Comparison of ENCODE assay signal across 24 mouse cellular contexts in the genomic region with DNA sequence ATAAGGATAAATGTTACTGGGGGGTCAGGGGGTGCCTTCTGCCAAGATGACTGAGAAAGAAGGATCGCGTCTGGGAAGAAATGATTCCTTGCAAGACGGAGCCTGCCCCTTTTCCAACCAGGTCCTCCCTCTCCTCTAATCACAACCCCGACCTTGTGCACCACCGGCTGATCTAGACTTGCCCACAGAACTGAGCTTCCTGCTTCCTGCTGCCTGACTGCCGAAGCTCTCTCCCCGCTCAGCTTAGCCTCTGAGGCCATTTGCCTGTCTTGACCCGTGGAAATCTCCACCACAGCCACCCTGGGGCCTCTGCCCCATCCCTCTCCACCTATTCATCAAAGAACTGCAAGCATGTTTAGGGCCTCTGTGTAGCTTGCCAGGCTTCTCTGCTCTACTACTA. TPM values are rescaled to one million over a fixed set of nuclear protein-coding genes. Genes with fewer than 3 reads are reported as not detected.
DNase-seq lines count a peak whose midpoint lies in the region; ATAC-seq lines count a peak whose summit lies in the region.
"Had no signal": no experiment of that assay in that cellular context is flagged by ENCODE, and none has a peak within 500 bp of the region (broad histone marks: within the 10 kb centered on the region; RNA-seq: fewer than 3 reads in every experiment).

No protein-coding gene starts in this region.

- H3K4me2 ChIP-seq in forebrain, embryonic 14.5 days (ENCODE audit: low read length), result no peak overlapping the region
- no peak overlapping the region for H3K4me2 ChIP-seq in kidney, embryonic 14.5 days (replicated peaks; ENCODE audit: low read depth, low read length)
- 0 out of 2 replicates have a peak overlapping the region, but pooled peaks have one; percentile 13 for H3K4me2 ChIP-seq in limb, embryonic 11.5 days (ENCODE audit: low read depth, severe bottlenecking)
- H3K4me2 ChIP-seq: hindbrain, embryonic 13.5 days; liver, embryonic 12.5 days; midbrain, embryonic 13.5 days had no signal

- peaks cover 80% of the 10 kb centered on the region for H3K4me1 ChIP-seq in forebrain, embryonic 10.5 days
- H3K4me1 ChIP-seq in forebrain, embryonic 14.5 days (ENCODE audit: control insufficient read depth, insufficient read depth, low read length), result peaks cover 2% of the 10 kb centered on the region; the same call in 1 of the 2 replicates
- H3K4me1 ChIP-seq in kidney, embryonic 14.5 days (ENCODE audit: control insufficient read depth, insufficient read depth, low read length), result peaks cover 52% of the 10 kb centered on the region
- H3K4me1 ChIP-seq in limb, embryonic 11.5 days (ENCODE audit: control insufficient read depth, insufficient read depth, low read length), result peaks cover 67% of the 10 kb centered on the region

- H3K36me3 ChIP-seq in forebrain, embryonic 10.5 days (replicated peaks), result 0 out of 2 replicates have a peak, but pooled peaks cover 2% of the 10 kb centered on the region
- no peaks in the 10 kb centered on the region for H3K36me3 ChIP-seq in forebrain, embryonic 14.5 days (ENCODE audit: control insufficient read depth, insufficient read depth, low read length)
- H3K36me3 ChIP-seq in kidney, embryonic 14.5 days (ENCODE audit: control insufficient read depth, insufficient read depth, low read length), result no peaks in the 10 kb centered on the region
- H3K36me3 ChIP-seq in limb, embryonic 11.5 days (ENCODE audit: control insufficient read depth, insufficient read depth, low read length), result no peaks in the 10 kb centered on the region
- H3K36me3 ChIP-seq: hindbrain, embryonic 13.5 days; liver, embryonic 12.5 days; midbrain, embryonic 13.5 days had no signal

- H3K27me3 ChIP-seq in forebrain, embryonic 10.5 days (ENCODE audit: poor library complexity, severe bottlenecking), result peaks cover 85% of the 10 kb centered on the region
- H3K27me3 ChIP-seq in forebrain, embryonic 14.5 days (replicated peaks; ENCODE audit: control insufficient read depth, insufficient read depth, low read length), result peaks cover 39% of the 10 kb centered on the region
- H3K27me3 ChIP-seq in kidney, embryonic 14.5 days (ENCODE audit: control insufficient read depth, insufficient read depth, low read length), result peaks cover 21% of the 10 kb centered on the region
- H3K27me3 ChIP-seq in limb, embryonic 11.5 days (ENCODE audit: control insufficient read depth, insufficient read depth, low read length), result peaks cover 3% of the 10 kb centered on the region; the same call in 1 of the 2 replicates

- no peak overlapping the region for H3K4me3 ChIP-seq in forebrain, embryonic 10.5 days
- no peak overlapping the region for H3K4me3 ChIP-seq in forebrain, embryonic 14.5 days (ENCODE audit: low read depth, low read length)
- no peak overlapping the region for H3K4me3 ChIP-seq in kidney, embryonic 14.5 days (ENCODE audit: low read length)
- H3K4me3 ChIP-seq in limb, embryonic 11.5 days (ENCODE audit: low read depth, low read length), result no peak overlapping the region
- H3K4me3 ChIP-seq: hindbrain, embryonic 13.5 days; limb, embryonic 12.5 days; liver, embryonic 12.5 days; megakaryocyte, embryonic 14.5 days; midbrain, embryonic 13.5 days had no signal

- ATAC-seq in forebrain, embryonic 14.5 days, result no peak
- no peak for ATAC-seq in kidney, embryonic 14.5 days (ENCODE audit: low FRiP score, low TSS enrichment)
- no peak for ATAC-seq in limb, embryonic 11.5 days (ENCODE audit: insufficient number of reproducible peaks, low FRiP score, low TSS enrichment, low read depth)
- ATAC-seq: forebrain, postnatal 0 days; liver, embryonic 12.5 days; midbrain, embryonic 13.5 days had no signal

- WGBS in forebrain, embryonic 10.5 days, result 68% methylated on average over 8 of the region's 8 CpGs
- WGBS in forebrain, embryonic 14.5 days, result 81% methylated on average over 8 of the region's 8 CpGs
- 12% methylated on average over 8 of the region's 8 CpGs for WGBS in kidney, embryonic 14.5 days
- 37% methylated on average over 8 of the region's 8 CpGs for WGBS in limb, embryonic 11.5 days

- no peaks in the 10 kb centered on the region for H3K9me3 ChIP-seq in forebrain, embryonic 10.5 days
- no peaks in the 10 kb centered on the region for H3K9me3 ChIP-seq in forebrain, embryonic 14.5 days (replicated peaks; ENCODE audit: control insufficient read depth, low read length)
- H3K9me3 ChIP-seq in kidney, embryonic 14.5 days (ENCODE audit: control insufficient read depth, low read length), result no peaks in the 10 kb centered on the region
- no peaks in the 10 kb centered on the region; the same call in 1 of the 2 replicates for H3K9me3 ChIP-seq in limb, embryonic 11.5 days (ENCODE audit: control insufficient read depth, low read length)
- H3K9me3 ChIP-seq: hindbrain, embryonic 13.5 days; limb, embryonic 12.5 days; liver, embryonic 12.5 days; midbrain, embryonic 13.5 days had no signal

- no peak for DNase-seq in forebrain, embryonic 10.5 days (ENCODE audit: extremely low spot score, low spot score)
- DNase-seq in forebrain, embryonic 14.5 days (ENCODE audit: low spot score), result no peak
- DNase-seq in kidney, adult 11 months, result no peak
- DNase-seq in 416B (ENCODE audit: low read depth), result peak; percentile 33
- peak; percentile 30 for DNase-seq in limb, embryonic 11.5 days (ENCODE audit: low spot score)
- no peak for DNase-seq in layer of hippocampus, adult 18-20 months (ENCODE audit: low spot score in 2 of 2)
- no peak for DNase-seq in adrenal gland, adult 2 months
- DNase-seq: adrenal gland, postnatal 25 days; cerebellum, adult 8-10 months; cerebellum, postnatal 36 days; forebrain, postnatal 0 days; gastrocnemius, postnatal 14 days; heart, adult 11 months; kidney, adult 9 months; lung, adult 18-20 months; right cerebral cortex, postnatal 25 days; thymus, adult 18-20 months; thymus, postnatal 36 days had no signal

- H3K27ac ChIP-seq in forebrain, embryonic 10.5 days, result peak overlapping the region; percentile 51; the same call in 1 of the 2 replicates
- H3K27ac ChIP-seq in forebrain, embryonic 14.5 days (ENCODE audit: low read depth, low read length), result no peak overlapping the region
- H3K27ac ChIP-seq in kidney, embryonic 14.5 days (ENCODE audit: low read depth, low read length), result peak overlapping the region; percentile 3; the same call in 1 of the 2 replicates
- H3K27ac ChIP-seq in limb, embryonic 11.5 days (replicated peaks; ENCODE audit: low read depth, low read length), result 0 out of 2 replicates have a peak overlapping the region, but pooled peaks have one; percentile 39
- H3K27ac ChIP-seq: hindbrain, embryonic 13.5 days; limb, embryonic 12.5 days; liver, embryonic 12.5 days; midbrain, embryonic 13.5 days had no signal

- H3K9ac ChIP-seq in forebrain, embryonic 14.5 days (ENCODE audit: low read length), result no peak overlapping the region
- H3K9ac ChIP-seq in kidney, embryonic 14.5 days (ENCODE audit: low read depth, low read length), result no peak overlapping the region
- H3K9ac ChIP-seq in limb, embryonic 11.5 days (ENCODE audit: low read length), result no peak overlapping the region
- H3K9ac ChIP-seq: forebrain, postnatal 0 days; hindbrain, embryonic 13.5 days; limb, embryonic 12.5 days; liver, embryonic 12.5 days; midbrain, embryonic 13.5 days had no signal

RNA-seq across cellular contexts. Expression of a gene that starts 11.2 kb away (rescaled TPM):
- polyA plus RNA-seq in forebrain, embryonic 10.5 days (2016; fragmentation: Nextera tagmentation; extraction: Ambion mirVana), result 12.3 and 14.6 TPM in 2 replicates
- 5.0 and 7.8 TPM in 2 replicates for polyA plus RNA-seq in forebrain, embryonic 14.5 days (2014; fragmentation: Nextera tagmentation; extraction: Ambion mirVana)
- 16.8 and 23.4 TPM in 2 replicates for polyA plus RNA-seq in kidney, embryonic 14.5 days (2014; fragmentation: Nextera tagmentation; extraction: Ambion mirVana)
- 12.4 and 13.4 TPM in 2 replicates for polyA plus RNA-seq in limb, embryonic 11.5 days (2014; fragmentation: Nextera tagmentation; extraction: Ambion mirVana)
- total RNA-seq in layer of hippocampus, adult 18-20 months (2021), result 1 to 10 TPM; 1.8 to 1.9 TPM
- total RNA-seq in adrenal gland, adult 2 months (2021), result 1 to 10 TPM; 2.6 to 5.7 TPM
- polyA plus RNA-seq in adrenal gland, adult 2 months (2012; rRNA removed), result 8.0 and 14.2 TPM in 2 replicates

Comparison
In these comparisons a context has a peak if more than half of its experiments do, and no peak if none do; other contexts are left out.
1. DNase-seq: peak in 416B (single experiment) and limb, embryonic 11.5 days (single experiment); none in forebrain, embryonic 10.5 days (single experiment), forebrain, embryonic 14.5 days (single experiment), kidney, adult 11 months (single experiment), layer of hippocampus, adult 18-20 months (0 of 2) and adrenal gland, adult 2 months (single experiment).